Mouse (Mus musculus) midbrain, postnatal 0 days (tissue): Measurements from ENCODE around the gene Phf20. TPM values are rescaled to one million over a fixed set of nuclear protein-coding genes. Genes with fewer than 3 reads are reported as not detected.

ENCODE experiments used
- ATAC-seq: fragments of 200-750 bp; cut with Nextera tagmentation; 2 replicates; pipeline ENCODE4 v1.8.0; 2017; ENCODE audit warnings: moderate number of reproducible peaks, mild to moderate bottlenecking, moderate TSS enrichment, moderate library complexity; ENCODE audit not compliant: low FRiP score
- DNase-seq: peaks from one replicate; pipeline ENCODE4 v3.0.0-alpha.2; 2015; ENCODE audit warnings: low spot score
- H3K27ac ChIP-seq: fragments of 300-500 bp; sonication (generic); 2 replicates; pipeline ENCODE4 v1.5.1; 2014; ENCODE audit warnings: low read depth, mild to moderate bottlenecking, low read length, mixed read lengths
- H3K27me3 ChIP-seq: fragments of 300-500 bp; sonication (generic); 2 replicates; pipeline ENCODE4 v1.6.1; 2014; ENCODE audit warnings: low read length, control low read depth, mixed read lengths; ENCODE audit not compliant: insufficient read depth
- H3K36me3 ChIP-seq: fragments of 300-500 bp; sonication (generic); 2 replicates; pipeline ENCODE4 v1.6.1; 2014; ENCODE audit warnings: low read length, control low read depth, mixed read lengths; ENCODE audit not compliant: insufficient read depth
- H3K4me1 ChIP-seq: fragments of 300-500 bp; sonication (generic); 2 replicates; pipeline ENCODE4 v1.6.1; 2014; ENCODE audit warnings: mild to moderate bottlenecking, control low read depth, antibody characterized with exemption, low read length, mixed read lengths; ENCODE audit not compliant: insufficient read depth
- H3K4me2 ChIP-seq: fragments of 300-500 bp; sonication (generic); 2 replicates; pipeline ENCODE4 v1.6.1; 2014; ENCODE audit warnings: low read depth, mild to moderate bottlenecking, low read length, mixed read lengths; ENCODE audit not compliant: poor library complexity, severe bottlenecking
- H3K4me3 ChIP-seq: fragments of 300-500 bp; sonication (generic); 2 replicates; pipeline ENCODE4 v1.5.1; 2014; ENCODE audit warnings: low read depth, mild to moderate bottlenecking, low read length, moderate library complexity
- H3K9ac ChIP-seq: fragments of 300-500 bp; sonication (generic); replicated peaks from 2 replicates; pipeline ENCODE4 v1.6.1; 2014; ENCODE audit warnings: mild to moderate bottlenecking, low read length, moderate library complexity, mixed read lengths; ENCODE audit not compliant: poor library complexity, severe bottlenecking
- H3K9me3 ChIP-seq: fragments of 300-500 bp; sonication (generic); 2 replicates; pipeline ENCODE4 v1.6.1; 2016; ENCODE audit warnings: low read length, control low read depth
- CTCF ChIP-seq: IDR thresholded peaks from 2 replicates; pipeline ENCODE4 v1.5.1; 2016; ENCODE audit warnings: antibody characterized with exemption, mild to moderate bottlenecking
- WGBS: fragments of 180-500 bp; shearing (Covaris S2); extraction: QIAGEN DNeasy Blood & Tissue Kit; methylation state at CpG from one replicate; pipeline ENCODE4 v1.1.7; 2014; 5-methylcytosine and 5-hydroxymethylcytosine counted together
- polyA plus RNA-seq: library from polyadenylated mRNA; unstranded; fragments of >200 nt; fragmentation: Nextera tagmentation; extraction: Ambion mirVana; gene quantifications from 2 replicates; pipeline ENCODE4 v1.2.1, GENCODE M21; 2015
- total RNA-seq: library from RNA; depleted of rRNA; stranded (reverse); fragments of >200 nt; gene quantifications from 2 replicates; pipeline ENCODE4 v1.2.3, GENCODE M21; 2014

Gene Phf20
- total and polyA plus RNA-seq, 2 experiments from 2014 or later = 27.6 to 116 TPM

- no peak for DNase-seq
- H3K9me3 ChIP-seq = no peaks in the 10 kb centered on the region
- 77% methylated on average over 7 of the region's 7 CpGs for WGBS
- no peak for ATAC-seq
- H3K27ac ChIP-seq = no peak overlapping the region
- H3K4me3 ChIP-seq = no peak overlapping the region
- no peaks in the 10 kb centered on the region for H3K36me3 ChIP-seq
- TF ChIP-seq CTCF = no peak
- no peaks in the 10 kb centered on the region for H3K4me1 ChIP-seq
- H3K9ac ChIP-seq = no peak overlapping the region
- H3K27me3 ChIP-seq = no peaks in the 10 kb centered on the region
- H3K4me2 ChIP-seq = no peak overlapping the region
These were observed 135.2 kb downstream of the Phf20 start for GRCm38 (mm10) chr2:156331446-156331965.

- no peak overlapping the region for H3K9ac ChIP-seq
- no peak for TF ChIP-seq CTCF
- peaks cover 3% of the 10 kb centered on the region; the same call in 1 of the 2 replicates for H3K36me3 ChIP-seq
- H3K9me3 ChIP-seq = no peaks in the 10 kb centered on the region
- H3K4me2 ChIP-seq = no peak overlapping the region
- no peak overlapping the region for H3K4me3 ChIP-seq
- ATAC-seq (no peak), DNase-seq (no peak)
- H3K27me3 ChIP-seq = no peaks in the 10 kb centered on the region
- no peak overlapping the region for H3K27ac ChIP-seq
- WGBS = 93% methylated on average over 4 of the region's 4 CpGs
- H3K4me1 ChIP-seq = no peaks in the 10 kb centered on the region
These were observed 143.8 kb downstream of the Phf20 start for GRCm38 (mm10) chr2:156340078-156340477.

- no peaks in the 10 kb centered on the region for H3K4me1 ChIP-seq
- WGBS = 56% methylated on average over 12 of the region's 12 CpGs
- no peak overlapping the region for H3K4me3 ChIP-seq
- TF ChIP-seq CTCF = peak; percentile 59
- H3K9me3 ChIP-seq = no peaks in the 10 kb centered on the region
- H3K36me3 ChIP-seq = no peaks in the 10 kb centered on the region
- no peak for ATAC-seq
- no peak overlapping the region for H3K27ac ChIP-seq
- DNase-seq = peak; percentile 55
- H3K9ac ChIP-seq = no peak overlapping the region
- H3K27me3 ChIP-seq = no peaks in the 10 kb centered on the region
- no peak overlapping the region for H3K4me2 ChIP-seq
These were observed 148.7 kb downstream of the Phf20 start for GRCm38 (mm10) chr2:156344775-156345532.

DNA sequence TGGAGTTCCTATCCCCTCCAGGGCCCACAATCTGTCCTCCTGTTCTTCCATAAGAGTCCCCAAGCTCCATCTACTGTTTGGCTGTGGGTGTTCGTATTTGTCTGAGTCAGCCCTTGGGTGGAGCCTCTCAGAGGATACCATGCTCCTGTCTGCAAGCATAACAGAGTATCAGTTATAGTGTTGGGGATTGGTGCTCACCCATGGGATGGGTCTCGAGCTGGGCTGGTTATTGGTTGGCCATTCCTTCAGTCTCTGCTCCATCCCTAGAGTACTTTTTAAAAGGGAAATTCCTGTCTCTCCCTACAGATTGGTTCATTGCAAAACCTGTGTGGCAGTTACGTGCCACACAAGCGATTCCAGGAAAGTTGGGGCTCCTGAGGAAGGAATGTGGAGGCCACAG, 152.5 kb downstream of the Phf20 start:
- no peak overlapping the region for H3K9ac ChIP-seq
- H3K4me2 ChIP-seq = no peak overlapping the region
- no peaks in the 10 kb centered on the region for H3K27me3 ChIP-seq
- DNase-seq (no peak), ATAC-seq (no peak)
- no peak for TF ChIP-seq CTCF
- H3K36me3 ChIP-seq = no peaks in the 10 kb centered on the region
- 86% methylated on average over 4 of the region's 4 CpGs for WGBS
- no peak overlapping the region for H3K27ac ChIP-seq
- H3K9me3 ChIP-seq = no peaks in the 10 kb centered on the region
- no peaks in the 10 kb centered on the region for H3K4me1 ChIP-seq
- no peak overlapping the region for H3K4me3 ChIP-seq

GRCm38 (mm10) chr2:156349286-156349848, 153.1 kb downstream of the Phf20 start:
- ATAC-seq (no peak), DNase-seq (peak; percentile 62)
- no peak overlapping the region for H3K4me2 ChIP-seq
- H3K4me1 ChIP-seq = no peaks in the 10 kb centered on the region
- H3K27ac ChIP-seq = no peak overlapping the region
- no peaks in the 10 kb centered on the region for H3K9me3 ChIP-seq
- H3K9ac ChIP-seq = no peak overlapping the region
- no peaks in the 10 kb centered on the region for H3K36me3 ChIP-seq
- no peak for TF ChIP-seq CTCF
- H3K4me3 ChIP-seq = no peak overlapping the region
- H3K27me3 ChIP-seq = no peaks in the 10 kb centered on the region
- 69% methylated on average over 4 of the region's 4 CpGs for WGBS

DNA sequence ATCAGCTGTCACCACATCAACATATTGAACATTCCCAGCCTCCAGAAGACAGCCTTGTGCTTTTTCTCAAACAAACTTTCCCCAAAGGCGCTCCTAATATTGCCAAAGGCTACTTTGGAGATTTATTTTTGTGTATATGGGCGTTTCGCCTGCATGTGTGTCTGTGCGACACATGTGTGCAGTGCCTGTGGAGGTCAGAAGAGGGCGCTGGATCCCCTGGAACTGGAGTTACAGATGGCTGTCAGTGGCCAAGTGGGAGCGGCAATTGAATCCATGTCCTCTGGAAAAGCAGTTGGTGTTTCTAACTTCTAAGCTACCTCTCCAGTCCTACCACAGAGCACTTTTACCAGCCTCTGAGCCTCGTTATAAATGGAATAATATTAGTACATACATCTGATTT, 155.0 kb downstream of the Phf20 start:
- Histone ChIP-seq H3K9me3 (no peaks in the 10 kb centered on the region), H3K27ac (no peak overlapping the region), H3K27me3 (no peaks in the 10 kb centered on the region), H3K4me2 (no peak overlapping the region), H3K36me3 (no peaks in the 10 kb centered on the region), H3K4me3 (no peak overlapping the region), H3K9ac (no peak overlapping the region), H3K4me1 (no peaks in the 10 kb centered on the region)
- peak; percentile 44 for TF ChIP-seq CTCF
- WGBS = 86% methylated on average over 7 of the region's 7 CpGs
- ATAC-seq (no peak), DNase-seq (no peak)
